Comparison of ENCODE assay signal across 29 mouse cellular contexts in genomic region chr9:95832758-95833157, GRCm38 (mm10). TPM values are rescaled to one million over a fixed set of nuclear protein-coding genes. Genes with fewer than 3 reads are reported as not detected.
A peak's percentile ranks its signal among the peaks of the same experiment; 100 is the strongest.
DNase-seq lines count a peak whose midpoint lies in the region; ATAC-seq lines count a peak whose summit lies in the region.
"Had no signal": no experiment of that assay in that cellular context is flagged by ENCODE, and none has a peak within 500 bp of the region (broad histone marks: within the 10 kb centered on the region; RNA-seq: fewer than 3 reads in every experiment).

No protein-coding gene starts in this region.

- ATAC-seq in granulocyte monocyte progenitor cell, adult 5-6 weeks (replicated peaks; ENCODE audit: poor library complexity, severe bottlenecking), result peak; percentile 60
- ATAC-seq in megakaryocyte, adult 5-6 weeks (ENCODE audit: poor library complexity, severe bottlenecking), result peak; percentile 40; the same call in 1 of the 2 replicates
- no peak for ATAC-seq in intestine, embryonic 15.5 days
- ATAC-seq: forebrain, embryonic 14.5 days; forebrain, postnatal 0 days; intestine, embryonic 16.5 days; Patski had no signal

- intact Hi-C loops in left cerebral cortex, postnatal 4 days (cut with DNase I), result no loop called here

- no peak overlapping the region for H3K4me2 ChIP-seq in intestine, embryonic 15.5 days (replicated peaks)
- H3K4me2 ChIP-seq: embryonic facial prominence, embryonic 15.5 days; heart, embryonic 12.5 days; heart, embryonic 15.5 days; hindbrain, embryonic 15.5 days had no signal

- H3K4me3 ChIP-seq in intestine, embryonic 15.5 days (replicated peaks), result no peak overlapping the region
- H3K4me3 ChIP-seq: embryonic facial prominence, embryonic 15.5 days; gastrocnemius, adult 2 months; heart, embryonic 12.5 days; heart, embryonic 15.5 days; hindbrain, embryonic 15.5 days had no signal

- DNase-seq in 3T3-L1 (ENCODE audit: low read depth, low spot score) (peak; percentile 42), MN1 (ENCODE audit: low spot score) (no peak)
- DNase-seq in CD4-positive helper T cell, adult 2 months (ENCODE audit: low read depth, low spot score), result peak; percentile 22
- DNase-seq in right cerebral cortex, postnatal 4 days, result no peak
- DNase-seq in left cerebral cortex, postnatal 4 days, result no peak
- DNase-seq: adrenal gland, postnatal 10 days; adrenal gland, postnatal 36 days; cerebellum, adult 2 months; cerebellum, adult 9-11 months; cerebellum, postnatal 25 days; embryo, embryonic 11 days; forebrain, postnatal 0 days; gastrocnemius, adult 2 months; gastrocnemius, postnatal 14 days; heart, adult 18-20 months; heart, postnatal 10 days; heart, postnatal 36 days; kidney, adult 18-20 months had no signal

- no peak overlapping the region for H3K27ac ChIP-seq in intestine, embryonic 15.5 days
- H3K27ac ChIP-seq: embryonic facial prominence, embryonic 15.5 days; gastrocnemius, adult 2 months; heart, embryonic 15.5 days; hindbrain, embryonic 15.5 days had no signal

- H3K36me3 ChIP-seq in intestine, embryonic 15.5 days, result no peaks in the 10 kb centered on the region
- H3K36me3 ChIP-seq: embryonic facial prominence, embryonic 15.5 days; heart, embryonic 12.5 days; heart, embryonic 15.5 days; hindbrain, embryonic 15.5 days had no signal

- H3K9me3 ChIP-seq in intestine, embryonic 15.5 days, result no peaks in the 10 kb centered on the region
- H3K9me3 ChIP-seq: embryonic facial prominence, embryonic 15.5 days; heart, embryonic 12.5 days; heart, embryonic 15.5 days; hindbrain, embryonic 15.5 days had no signal

- no peak overlapping the region for H3K9ac ChIP-seq in intestine, embryonic 15.5 days
- H3K9ac ChIP-seq: embryonic facial prominence, embryonic 15.5 days; forebrain, postnatal 0 days; heart, embryonic 12.5 days; heart, embryonic 15.5 days; hindbrain, embryonic 15.5 days had no signal

- no peaks in the 10 kb centered on the region; the same call in 1 of the 2 replicates for H3K4me1 ChIP-seq in intestine, embryonic 15.5 days (replicated peaks)
- H3K4me1 ChIP-seq: embryonic facial prominence, embryonic 15.5 days; heart, embryonic 15.5 days; hindbrain, embryonic 15.5 days had no signal

- WGBS in intestine, embryonic 15.5 days, result 90% methylated on average over 3 of the region's 3 CpGs

- no peaks in the 10 kb centered on the region for H3K27me3 ChIP-seq in intestine, embryonic 15.5 days (replicated peaks)
- H3K27me3 ChIP-seq: embryonic facial prominence, embryonic 15.5 days; heart, embryonic 12.5 days; heart, embryonic 15.5 days; hindbrain, embryonic 15.5 days had no signal

RNA-seq across cellular contexts. Expression of gene Pls1, which starts 12.4 kb away (rescaled TPM):
- total RNA-seq in granulocyte monocyte progenitor cell, adult 5-6 weeks (2014; fragmentation: Nextera tagmentation), result not detected in 2 replicates
- total RNA-seq in granulocyte monocyte progenitor cell, adult 5-6 weeks (2017), result not detected in 2 replicates
- 0.05 TPM in 1 of 2 replicates, not detected in the other for total RNA-seq in megakaryocyte, adult 5-6 weeks (2015)
- 0.07 TPM in 1 of 2 replicates, not detected in the other for total RNA-seq in megakaryocyte, adult 5-6 weeks (2017)
- 88.3 and 90.4 TPM in 2 replicates for polyA plus RNA-seq in intestine, embryonic 15.5 days (2015; fragmentation: Nextera tagmentation; extraction: Ambion mirVana)
- total RNA-seq in left cerebral cortex, postnatal 4 days (2021), result 1 to 10 TPM; 2.9 to 3.4 TPM
- total RNA-seq: MEL had no signal

RNA-seq across cellular contexts. Expression of gene Atr, which starts 24.6 kb away (rescaled TPM):
- total RNA-seq in granulocyte monocyte progenitor cell, adult 5-6 weeks (2014; fragmentation: Nextera tagmentation), result 34.6 and 39.2 TPM in 2 replicates
- total RNA-seq in granulocyte monocyte progenitor cell, adult 5-6 weeks (2017), result 48.0 and 55.6 TPM in 2 replicates
- total RNA-seq in megakaryocyte, adult 5-6 weeks (2015), result 12.7 and 13.0 TPM in 2 replicates
- total RNA-seq in megakaryocyte, adult 5-6 weeks (2017), result 21.6 and 22.5 TPM in 2 replicates
- polyA plus RNA-seq in intestine, embryonic 15.5 days (2015; fragmentation: Nextera tagmentation; extraction: Ambion mirVana), result 10.4 and 12.3 TPM in 2 replicates
- 10 to 100 TPM; 19.0 to 19.3 TPM for total RNA-seq in left cerebral cortex, postnatal 4 days (2021)

Comparison
In these comparisons a context has a peak if more than half of its experiments do, and no peak if none do; other contexts are left out.
1. DNase-seq: peak in 3T3-L1 (single experiment) and CD4-positive helper T cell, adult 2 months (single experiment); none in right cerebral cortex, postnatal 4 days (single experiment), MN1 (single experiment) and left cerebral cortex, postnatal 4 days (single experiment).